Comparison of ENCODE assay signal across 8 mouse cellular contexts in genomic region chr4:154636721-154637311, GRCm38 (mm10). TPM values are rescaled to one million over a fixed set of nuclear protein-coding genes. Genes with fewer than 3 reads are reported as not detected.
DNase-seq lines count a peak whose midpoint lies in the region; ATAC-seq and TF ChIP-seq lines count a peak whose summit lies in the region.

Gene Prdm16, minus strand, starts transcription at chr4:154636873.

- H3K9ac ChIP-seq in ES-Bruce4 (ENCODE audit: low read depth, poor library complexity, severe bottlenecking): peak within 1 kb of the TSS; percentile 89
- peak within 1 kb of the TSS; percentile 54 for H3K9ac ChIP-seq in embryonic facial prominence, embryonic 15.5 days
- H3K9ac ChIP-seq in limb, embryonic 12.5 days (replicated peaks): peak within 1 kb of the TSS; percentile 100
- peak within 1 kb of the TSS; percentile 69 for H3K9ac ChIP-seq in midbrain, embryonic 13.5 days (replicated peaks)

- DNase-seq in cerebellum, postnatal 10 days: peak; percentile 42 to 51
- no peak for DNase-seq in cerebellum, adult 9-10 months
- DNase-seq in gastrocnemius, adult 8-10 months (ENCODE audit: low spot score in 2 of 2): no peak

- ATAC-seq in embryonic facial prominence, embryonic 15.5 days (ENCODE audit: insufficient number of reproducible peaks, low FRiP score, low TSS enrichment, low read depth): peak; percentile 39
- 0 out of 4 replicates have a peak, but pooled peaks of 1 of the 2 experiments have one; percentile 19 for ATAC-seq in hematopoietic stem cell, adult 5-6 weeks (replicated peaks in 1 of 2; ENCODE audit: insufficient read depth in 1 of 2, low FRiP score in 2 of 2, low TSS enrichment in 1 of 2, low read depth in 1 of 2, poor library complexity in 2 of 2, severe bottlenecking in 2 of 2)
- peak; percentile 17 for ATAC-seq in limb, embryonic 12.5 days (ENCODE audit: insufficient number of reproducible peaks, insufficient read depth, low FRiP score, low TSS enrichment, low read depth)
- ATAC-seq in midbrain, embryonic 13.5 days: no peak; the same call in 1 of the 2 replicates

- H3K27me3 ChIP-seq in ES-Bruce4 (ENCODE audit: control insufficient read depth, insufficient read depth, low read length, poor library complexity, severe bottlenecking): peaks cover 35% of the 10 kb centered on the region
- peaks cover 92% of the 10 kb centered on the region for H3K27me3 ChIP-seq in embryonic facial prominence, embryonic 15.5 days
- H3K27me3 ChIP-seq in limb, embryonic 12.5 days: peaks cover 34% of the 10 kb centered on the region; the same call in 1 of the 2 replicates
- peaks cover 95% of the 10 kb centered on the region for H3K27me3 ChIP-seq in midbrain, embryonic 13.5 days

- no peak within 1 kb of the TSS for H3K27ac ChIP-seq in ES-Bruce4 (ENCODE audit: insufficient read depth, low read length)
- peak within 1 kb of the TSS; percentile 89 for H3K27ac ChIP-seq in embryonic facial prominence, embryonic 15.5 days (replicated peaks)
- peak within 1 kb of the TSS; percentile 100 for H3K27ac ChIP-seq in limb, embryonic 12.5 days
- H3K27ac ChIP-seq in midbrain, embryonic 13.5 days: peak within 1 kb of the TSS; percentile 57

- WGBS in embryonic facial prominence, embryonic 15.5 days: under 1% methylated on average over 47 of the region's 47 CpGs
- under 1% methylated on average over 47 of the region's 47 CpGs for WGBS in limb, embryonic 12.5 days
- under 1% methylated on average over 47 of the region's 47 CpGs for WGBS in midbrain, embryonic 13.5 days

- no peak for TF ChIP-seq POLR2A in ES-Bruce4 (IDR thresholded peaks at IDR 0.05; ENCODE audit: insufficient read depth, low read length)

- peak within 1 kb of the TSS; percentile 86 for H3K4me3 ChIP-seq in ES-Bruce4 (ENCODE audit: low read depth, low read length)
- peak within 1 kb of the TSS; percentile 65 for H3K4me3 ChIP-seq in embryonic facial prominence, embryonic 15.5 days (replicated peaks)
- H3K4me3 ChIP-seq in limb, embryonic 12.5 days (replicated peaks): peak within 1 kb of the TSS; percentile 93
- peak within 1 kb of the TSS; percentile 50 for H3K4me3 ChIP-seq in midbrain, embryonic 13.5 days (replicated peaks)

- TF ChIP-seq CTCF in ES-Bruce4 (IDR thresholded peaks at IDR 0.05; ENCODE audit: low read depth, low read length): no peak

- H3K9me3 ChIP-seq in ES-Bruce4 (replicated peaks; ENCODE audit: control insufficient read depth, insufficient read depth, low read length, poor library complexity, severe bottlenecking): no peaks in the 10 kb centered on the region
- H3K9me3 ChIP-seq in embryonic facial prominence, embryonic 15.5 days (replicated peaks): no peaks in the 10 kb centered on the region
- H3K9me3 ChIP-seq in limb, embryonic 12.5 days: no peaks in the 10 kb centered on the region
- no peaks in the 10 kb centered on the region for H3K9me3 ChIP-seq in midbrain, embryonic 13.5 days

- TF ChIP-seq EP300 in ES-Bruce4 (IDR thresholded peaks at IDR 0.05; ENCODE audit: insufficient read depth, low read depth, low read length): no peak

- peaks cover 4% of the 10 kb centered on the region for H3K4me1 ChIP-seq in ES-Bruce4 (ENCODE audit: control insufficient read depth, insufficient read depth, low read length)
- H3K4me1 ChIP-seq in embryonic facial prominence, embryonic 15.5 days: peaks cover 39% of the 10 kb centered on the region
- H3K4me1 ChIP-seq in limb, embryonic 12.5 days (replicated peaks): peaks cover 59% of the 10 kb centered on the region
- H3K4me1 ChIP-seq in midbrain, embryonic 13.5 days (replicated peaks): peaks cover 63% of the 10 kb centered on the region

- peak within 1 kb of the TSS; percentile 93 for H3K4me2 ChIP-seq in embryonic facial prominence, embryonic 15.5 days (replicated peaks)
- peak within 1 kb of the TSS; percentile 82 for H3K4me2 ChIP-seq in limb, embryonic 12.5 days
- peak within 1 kb of the TSS; percentile 76 for H3K4me2 ChIP-seq in midbrain, embryonic 13.5 days (replicated peaks)

- no peaks in the 10 kb centered on the region for H3K36me3 ChIP-seq in ES-Bruce4 (ENCODE audit: control insufficient read depth, insufficient read depth, low read length, poor library complexity, severe bottlenecking)
- H3K36me3 ChIP-seq in embryonic facial prominence, embryonic 15.5 days: no peaks in the 10 kb centered on the region
- peaks cover 9% of the 10 kb centered on the region; the same call in 1 of the 2 replicates for H3K36me3 ChIP-seq in limb, embryonic 12.5 days
- H3K36me3 ChIP-seq in midbrain, embryonic 13.5 days: no peaks in the 10 kb centered on the region

RNA-seq across cellular contexts. Expression of gene Prdm16, which starts in this region (rescaled TPM):
- polyA plus RNA-seq in ES-Bruce4 (2011; ENCODE audit: insufficient read depth, insufficient read length, low read depth, missing spikeins): 3.1 and 5.4 TPM in 2 replicates
- polyA plus RNA-seq in embryonic facial prominence, embryonic 15.5 days (2015; fragmentation: Nextera tagmentation; extraction: Ambion mirVana): 10.9 and 12.5 TPM in 2 replicates
- total RNA-seq in hematopoietic stem cell, adult 5-6 weeks (2017): 13.3 and 18.2 TPM in 2 replicates
- polyA plus RNA-seq in limb, embryonic 12.5 days (2016; fragmentation: Nextera tagmentation; extraction: Ambion mirVana): 97.9 and 115 TPM in 2 replicates
- 8.7 and 12.5 TPM in 2 replicates for polyA plus RNA-seq in midbrain, embryonic 13.5 days (2015; fragmentation: Nextera tagmentation; extraction: Ambion mirVana)
- 1 to 10 TPM in 3 of 4 experiments, under 1 TPM in 1; 0.73 to 3.1 (median 1.4) TPM for total RNA-seq in gastrocnemius, adult 8-10 months (2022)

Comparison
In these comparisons a context has a peak if more than half of its experiments do, and no peak if none do; other contexts are left out.
1. DNase-seq: peak in cerebellum, postnatal 10 days (2 of 2); none in cerebellum, adult 9-10 months (single experiment) and gastrocnemius, adult 8-10 months (0 of 2).
2. Peak in every context shown above with its lines, with median percentiles within 50 percentile points of each other: H3K4me3 ChIP-seq, H3K9ac ChIP-seq and H3K4me2 ChIP-seq.